Mouse (Mus musculus) 3T3-L1 (cell line): ENCODE data around the gene Galp.

Experiments
- DNase-seq: peaks from one replicate; pipeline ENCODE4 v3.0.0-alpha.2; 2015; ENCODE audit warnings: low read depth, low spot score

The Galp gene

DNA sequence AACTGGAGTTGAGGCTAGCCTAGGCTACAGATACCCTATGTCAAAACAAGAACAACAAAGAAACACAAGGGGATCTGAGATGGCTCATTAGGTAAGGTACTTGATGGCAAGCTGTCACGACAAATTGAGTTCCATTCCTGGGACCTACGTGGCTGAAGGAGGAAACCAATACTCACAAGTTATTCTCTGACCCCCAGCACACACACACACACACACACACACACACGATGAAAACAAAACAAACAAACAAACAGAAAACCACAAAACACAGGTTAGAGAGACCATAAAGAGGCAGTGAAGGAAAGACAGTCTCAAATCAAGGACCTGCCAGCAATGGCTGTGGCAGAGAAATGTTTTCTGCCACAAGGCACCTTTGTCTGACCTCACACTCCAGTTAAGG is at the start of gene Galp:
TSS of gene Galp (plus strand) at position 301 of the 400 bp plus-strand sequence.
- no peak for DNase-seq

DNA sequence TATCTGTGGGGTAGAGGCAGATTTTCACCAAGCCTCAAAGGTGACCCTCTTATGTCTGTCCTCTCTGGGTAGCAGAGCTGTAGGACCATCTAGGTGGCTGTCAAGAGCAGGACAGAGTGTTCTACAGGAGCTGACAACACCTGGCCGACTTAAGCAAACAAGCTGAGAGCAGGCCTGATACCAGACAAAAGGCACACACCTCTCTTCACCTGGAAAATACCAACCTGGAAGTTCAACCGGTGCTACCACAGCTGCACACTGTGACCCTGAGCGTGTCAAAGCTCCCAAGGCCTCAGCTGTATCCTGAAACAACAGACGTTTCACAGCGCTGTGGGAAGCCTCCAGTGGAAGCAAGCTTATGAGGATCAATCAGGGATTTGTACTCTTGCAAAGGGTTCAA is 49.2 kb upstream of the Galp start:
- no peak for DNase-seq

DNA sequence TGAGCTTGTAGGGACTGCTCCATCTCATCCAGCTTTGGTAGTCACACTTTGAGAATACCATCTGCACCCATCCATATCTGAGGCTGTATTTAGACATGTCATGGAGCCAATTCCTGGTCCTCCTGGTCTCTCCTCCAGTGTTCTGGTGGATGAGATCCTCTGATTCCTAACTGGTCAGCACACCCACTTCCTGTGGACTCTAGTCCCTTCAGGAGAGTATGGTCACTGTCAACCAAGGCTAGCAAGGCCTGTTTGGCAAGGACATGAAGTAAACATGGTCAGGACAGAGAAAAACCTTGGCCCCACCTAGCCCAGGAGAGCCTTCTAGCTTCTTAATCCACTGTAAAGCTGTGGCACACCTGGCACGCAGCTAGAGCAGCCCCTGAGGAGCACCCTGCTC is 45.6 kb upstream of the Galp start:
- no peak for DNase-seq

DNA sequence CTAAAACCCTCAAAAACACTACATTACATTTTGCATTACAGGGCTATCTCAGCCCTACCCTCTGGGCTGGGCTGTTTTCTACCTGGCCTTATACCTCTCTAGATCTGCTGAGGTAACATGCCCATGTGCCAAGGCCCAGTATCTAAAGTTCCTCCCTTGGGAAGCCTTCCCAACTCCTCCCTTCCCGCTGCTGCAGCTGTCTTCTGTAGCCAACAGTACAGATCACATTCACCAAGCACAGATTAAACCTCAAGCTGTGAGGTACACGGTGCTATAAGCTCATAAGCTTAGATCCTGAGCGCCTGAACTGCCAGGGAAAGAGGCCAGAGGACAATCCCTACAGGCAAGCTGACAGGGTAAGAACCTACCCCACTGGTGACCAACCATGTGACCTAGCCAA is 44.9 kb upstream of the Galp start:
- no peak for DNase-seq

DNA sequence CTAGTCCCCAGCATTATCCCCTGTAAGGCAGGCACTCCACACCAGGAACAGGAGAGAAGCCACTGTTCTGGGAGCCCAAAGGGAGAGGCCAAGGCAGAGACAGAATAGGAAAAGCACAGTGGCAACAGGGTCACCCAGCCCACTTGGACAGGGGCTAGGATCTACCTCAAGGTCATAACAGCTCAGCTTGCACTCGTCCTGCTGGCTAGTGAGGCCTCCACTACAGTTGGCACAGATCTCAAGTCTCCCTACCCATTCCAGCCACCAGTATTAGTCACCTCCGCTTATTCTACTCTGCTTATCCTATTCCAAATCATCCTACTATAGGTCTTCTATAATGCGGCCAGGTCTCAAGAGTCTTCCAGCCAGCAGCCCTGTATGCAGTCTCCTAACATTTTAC is 43.8 kb upstream of the Galp start:
- peak; percentile 28 for DNase-seq

DNA sequence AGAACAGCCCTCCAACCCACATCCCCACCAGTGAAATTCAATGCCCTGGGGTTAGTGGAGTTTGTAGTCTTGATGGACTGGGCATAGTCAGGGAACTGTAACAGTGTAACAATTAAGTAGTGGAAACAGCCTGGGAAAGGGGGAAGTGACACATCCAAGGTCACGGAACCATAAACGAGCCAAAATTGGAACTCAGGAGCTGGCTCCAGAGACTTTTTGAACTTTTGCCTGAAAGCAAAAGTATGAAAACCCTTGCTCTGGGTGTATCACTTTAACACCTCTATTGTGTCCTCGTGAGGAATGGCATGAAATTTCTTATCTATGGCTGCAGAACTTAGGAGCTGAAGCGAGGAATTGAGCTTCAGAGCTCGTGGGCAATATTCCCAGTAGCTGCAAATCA is 42.7 kb upstream of the Galp start:
- no peak for DNase-seq

DNA sequence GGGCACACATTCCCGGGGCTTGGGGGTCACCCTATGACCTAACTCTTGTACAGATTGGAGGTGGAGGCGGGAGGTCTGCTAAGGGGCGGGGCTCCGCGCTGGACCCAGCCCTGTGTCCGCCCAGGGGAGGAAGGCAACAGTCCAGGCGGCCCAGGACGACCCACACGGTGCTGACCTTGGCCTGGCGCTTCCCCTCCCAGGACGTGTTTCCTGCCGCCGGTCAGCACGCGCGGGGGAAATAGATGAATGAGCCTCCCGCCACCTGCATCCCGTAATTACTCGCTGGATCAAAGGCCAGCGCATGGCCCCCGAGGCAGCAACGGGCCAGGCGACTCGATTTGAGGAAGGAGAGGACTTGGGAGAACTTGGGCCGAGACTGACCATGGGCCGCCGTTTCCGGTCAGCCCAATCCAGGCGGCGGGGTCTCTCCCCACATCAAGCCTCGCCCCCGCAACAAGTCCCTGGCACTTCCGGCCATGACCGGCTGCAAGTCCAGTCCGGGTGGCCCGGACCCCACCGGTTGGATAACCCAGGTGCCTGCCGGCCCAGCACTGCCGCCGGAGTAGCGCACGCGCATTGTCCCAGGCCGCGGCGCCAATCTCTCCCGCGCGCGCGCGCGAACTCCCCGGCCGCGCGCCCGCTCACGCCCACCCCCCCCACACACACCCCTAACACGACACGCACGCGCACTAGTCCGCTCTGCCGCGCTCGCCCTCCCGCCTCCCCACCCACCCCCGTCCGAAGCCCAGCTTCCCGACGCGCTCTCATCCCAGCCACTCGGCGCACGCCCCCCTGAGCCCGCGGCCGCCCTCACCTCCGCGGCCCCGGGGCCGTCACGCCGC is 41.6 kb upstream of the Galp start:
- DNase-seq, result peak; percentile 70

DNA sequence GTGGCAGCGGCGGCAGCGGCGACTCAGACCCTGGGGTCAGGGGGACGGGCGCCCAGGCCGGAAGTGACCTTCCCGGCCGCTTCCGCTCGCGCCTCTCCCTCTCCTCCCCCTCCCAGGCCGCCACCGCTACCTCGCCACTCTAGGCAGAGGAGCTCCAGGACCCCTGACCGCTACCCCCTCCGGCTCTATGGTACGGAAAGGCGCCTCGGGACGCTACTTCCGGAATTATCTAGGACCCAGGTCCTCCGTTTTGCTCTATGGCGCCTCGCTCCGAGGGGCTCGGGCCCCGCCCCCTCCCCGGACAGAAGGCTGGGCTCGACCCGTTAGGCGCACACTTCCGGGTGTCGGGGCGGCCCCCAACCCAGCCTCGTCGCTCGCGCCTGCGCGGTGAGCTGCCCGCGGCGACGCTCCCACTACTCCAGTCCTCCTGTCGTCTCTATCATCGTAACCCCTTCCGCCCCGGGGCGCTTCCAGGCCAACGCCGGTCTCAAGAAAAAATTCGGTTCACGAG is 40.9 kb upstream of the Galp start, which contains the start of gene Zfp787:
TSS of gene Zfp787 (minus strand) at position 97 of the 511 bp plus-strand sequence.
- DNase-seq, result peak; percentile 87

DNA sequence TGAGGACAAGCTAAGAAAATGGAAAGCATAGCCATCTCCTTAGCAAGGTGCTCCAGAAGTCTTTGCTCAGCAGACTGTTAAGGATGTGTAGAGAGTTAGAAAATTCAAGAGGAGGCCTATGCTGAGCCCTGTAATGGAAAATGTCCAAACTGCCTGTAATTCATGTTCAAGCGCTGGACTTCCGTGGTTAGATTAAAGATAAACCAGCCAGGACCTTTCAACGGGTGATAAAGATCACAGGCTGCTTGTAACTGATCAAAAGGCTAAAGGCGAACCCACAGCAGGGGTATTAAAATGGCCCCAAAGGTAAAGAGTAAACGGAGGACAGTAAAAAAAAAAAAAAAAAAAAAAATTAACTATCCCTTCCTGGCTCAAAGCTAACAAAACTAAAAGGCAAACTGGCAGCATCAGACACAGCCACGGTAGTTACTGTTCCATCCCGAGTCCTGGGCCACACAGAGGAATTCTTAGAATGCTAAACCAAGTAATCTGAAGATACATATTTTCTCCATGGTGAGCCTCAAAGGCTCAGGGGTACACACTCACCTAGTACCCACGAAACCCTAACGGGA is 39.9 kb upstream of the Galp start:
- no peak for DNase-seq

DNA sequence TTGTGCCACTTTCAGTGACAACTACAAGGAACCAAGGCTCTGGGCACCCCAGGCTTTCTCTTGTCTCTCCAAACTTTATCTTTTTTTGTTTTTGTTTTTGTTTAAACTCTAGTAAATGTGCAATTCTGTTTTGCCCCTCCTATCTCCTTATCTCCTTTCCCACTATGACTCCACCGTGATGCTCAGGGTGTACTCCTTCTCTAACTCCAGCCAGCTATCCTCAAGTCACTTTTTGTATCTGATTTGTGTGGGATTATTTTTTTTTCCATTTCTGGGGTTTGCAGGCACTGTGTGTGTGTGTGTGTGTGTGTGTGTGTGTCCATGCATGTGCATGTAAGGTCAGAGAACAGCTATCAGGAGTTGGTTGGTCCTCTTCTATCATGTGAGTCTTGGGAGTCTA is 39.4 kb upstream of the Galp start:
- DNase-seq, result no peak

DNA sequence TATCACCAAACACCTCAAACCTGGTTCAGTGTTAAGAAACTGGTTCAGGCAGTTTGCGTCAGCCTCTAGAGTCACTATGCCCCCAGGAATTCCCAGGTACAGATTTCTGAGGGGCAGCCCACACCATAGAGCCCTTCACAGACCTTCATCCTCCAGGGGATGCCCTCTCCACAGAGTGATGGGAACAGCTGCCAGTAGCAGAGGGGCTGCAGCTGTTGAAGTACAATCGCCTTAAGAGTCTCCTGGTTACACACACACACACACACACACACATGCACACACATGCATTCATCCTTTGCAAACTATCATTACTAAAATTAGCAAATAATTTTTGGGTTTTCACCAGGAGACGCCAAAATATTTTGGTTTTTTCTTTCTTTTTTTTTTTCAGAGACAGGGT is 37.3 kb upstream of the Galp start:
- DNase-seq, result no peak

DNA sequence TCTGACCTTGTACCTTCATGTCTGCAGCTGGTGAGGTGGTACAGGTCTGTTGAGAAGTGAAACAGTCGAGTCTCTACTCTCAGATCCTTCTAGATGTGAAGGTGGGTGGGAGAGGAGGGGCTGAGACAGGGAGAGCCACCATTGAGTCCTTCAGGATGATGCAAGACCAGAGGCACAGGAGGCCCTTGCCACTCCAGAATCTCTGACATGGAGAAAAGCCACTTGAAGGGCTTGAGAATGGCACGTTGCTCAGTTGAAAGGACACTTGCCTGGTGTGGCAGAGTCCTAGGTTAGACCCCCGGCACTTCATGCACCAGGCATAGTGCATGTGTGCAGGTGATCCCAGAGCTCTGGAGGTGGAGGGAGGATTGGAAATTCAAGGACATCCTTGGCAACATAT is 35.3 kb upstream of the Galp start:
- no peak for DNase-seq

DNA sequence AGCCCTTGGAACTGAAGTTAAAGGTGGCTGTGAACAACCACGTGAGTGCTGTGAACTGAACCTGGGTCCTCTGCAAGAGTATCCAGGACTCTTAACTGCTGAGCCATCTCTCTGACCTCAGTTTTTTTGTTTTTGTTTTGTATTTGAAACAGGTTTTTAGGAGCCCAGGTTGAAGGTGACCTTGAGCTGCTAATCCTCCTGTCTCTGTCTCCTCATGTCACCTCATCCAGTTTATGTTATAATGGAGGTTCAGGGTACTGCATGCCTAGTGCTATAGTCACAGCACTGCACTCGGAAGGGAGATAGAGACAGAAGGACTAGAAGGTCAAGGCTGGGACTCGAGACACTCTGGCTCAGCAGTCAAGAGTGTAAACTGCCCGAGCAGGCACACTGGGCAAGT is 34.7 kb upstream of the Galp start:
- DNase-seq, result no peak

DNA sequence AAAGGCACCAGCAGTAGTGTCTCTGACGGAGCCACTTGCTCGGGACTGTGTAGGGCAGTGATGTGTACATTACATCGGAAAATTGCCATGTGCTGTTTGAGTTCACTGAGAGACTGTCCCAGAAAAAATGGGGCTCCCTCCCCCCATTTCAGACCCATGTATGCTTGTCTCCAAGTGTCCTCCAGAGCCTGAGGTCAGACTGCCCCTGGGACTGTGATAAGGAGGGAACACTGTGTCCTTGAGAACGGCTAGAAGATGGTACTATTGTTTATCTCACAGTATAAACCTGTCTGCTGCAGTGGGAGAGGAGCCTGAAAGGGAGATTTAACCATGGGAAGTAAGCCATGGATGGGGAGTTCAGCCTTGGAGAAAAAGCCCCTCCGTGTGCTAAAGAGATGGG is 32.2 kb upstream of the Galp start:
- DNase-seq, result no peak

DNA sequence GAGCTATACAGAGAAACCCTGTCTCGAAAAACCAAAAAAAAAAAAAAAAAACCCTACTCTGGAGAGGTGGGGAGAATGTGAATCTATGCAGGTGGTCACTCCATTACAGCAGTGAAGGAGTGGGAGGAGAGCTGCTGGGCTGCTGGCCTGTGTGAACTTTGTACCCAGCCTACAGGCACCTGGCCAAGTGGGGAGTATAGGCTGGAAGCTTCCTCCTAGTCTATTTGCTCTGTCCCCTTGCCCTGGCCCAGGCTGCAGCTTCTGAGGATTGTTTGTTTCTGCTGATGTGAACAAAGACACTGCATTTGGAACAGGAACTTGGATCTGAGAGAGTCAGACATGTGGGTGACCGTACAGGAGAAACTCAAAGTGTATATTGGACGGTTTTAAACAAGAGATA is 27.5 kb upstream of the Galp start:
- DNase-seq, result no peak

DNA sequence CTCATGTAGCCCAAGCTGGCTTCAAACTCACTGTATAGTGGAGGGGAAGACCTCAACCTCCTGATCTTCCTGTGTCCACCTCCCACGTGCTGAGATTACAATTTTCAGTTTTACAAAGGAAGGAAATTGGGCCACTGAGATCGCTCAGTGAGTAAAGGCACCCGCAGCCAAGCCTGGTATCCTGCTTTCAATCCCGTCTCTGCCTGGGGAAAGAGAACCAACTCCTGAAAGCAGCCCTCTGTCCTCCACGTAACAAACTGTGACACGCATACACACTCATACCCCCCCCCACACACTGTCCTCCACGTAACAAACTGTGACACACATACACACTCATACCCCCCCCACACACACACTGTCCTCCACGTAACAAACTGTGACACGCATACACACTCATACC is 26.5 kb upstream of the Galp start:
- no peak for DNase-seq

DNA sequence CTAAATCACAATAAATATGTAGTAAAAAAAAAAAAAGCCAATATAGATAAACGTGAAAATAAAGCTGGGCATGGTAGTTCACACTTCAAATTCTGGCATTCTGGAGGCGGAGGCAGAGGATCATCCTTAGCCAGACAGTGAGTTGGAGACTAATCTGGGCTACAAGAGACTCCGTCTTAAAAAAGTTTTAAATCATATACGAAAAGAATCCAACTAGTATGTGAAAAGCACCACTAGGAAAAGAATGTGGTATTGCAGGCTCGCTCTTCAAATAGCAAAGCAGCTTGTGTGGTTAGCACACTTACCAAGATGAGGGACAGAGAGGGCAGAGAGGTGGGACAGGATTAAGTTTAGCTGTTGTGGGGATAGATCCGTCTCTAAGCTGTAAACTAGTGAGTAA is 26.0 kb upstream of the Galp start:
- DNase-seq, result no peak

DNA sequence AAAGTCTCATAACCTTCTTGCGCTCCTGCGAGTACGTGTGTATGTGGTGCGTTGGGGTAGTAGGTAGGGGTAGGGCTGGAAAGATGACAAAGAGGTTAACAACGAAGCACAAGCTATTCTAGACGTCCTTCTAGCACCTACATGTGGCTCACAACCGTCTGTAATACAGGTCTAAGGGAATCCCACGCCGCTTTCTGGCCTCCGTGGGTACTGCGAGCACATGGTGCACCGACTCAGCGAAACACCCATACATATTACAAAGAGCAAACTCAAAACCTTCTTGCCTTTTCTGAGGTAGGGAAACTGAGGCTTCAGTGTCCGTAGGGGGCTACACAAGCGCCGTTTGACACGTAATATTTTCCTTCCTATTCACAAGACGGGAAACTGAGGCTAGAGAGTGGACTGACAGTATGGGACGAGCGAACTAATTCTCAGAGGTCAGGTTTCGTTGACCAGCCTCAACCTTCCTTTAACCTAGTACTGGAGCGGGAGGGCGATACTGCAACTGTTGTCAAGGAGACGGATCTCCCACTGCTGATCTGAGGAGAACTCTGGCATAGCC is 25.4 kb upstream of the Galp start:
- peak; percentile 79 for DNase-seq

DNA sequence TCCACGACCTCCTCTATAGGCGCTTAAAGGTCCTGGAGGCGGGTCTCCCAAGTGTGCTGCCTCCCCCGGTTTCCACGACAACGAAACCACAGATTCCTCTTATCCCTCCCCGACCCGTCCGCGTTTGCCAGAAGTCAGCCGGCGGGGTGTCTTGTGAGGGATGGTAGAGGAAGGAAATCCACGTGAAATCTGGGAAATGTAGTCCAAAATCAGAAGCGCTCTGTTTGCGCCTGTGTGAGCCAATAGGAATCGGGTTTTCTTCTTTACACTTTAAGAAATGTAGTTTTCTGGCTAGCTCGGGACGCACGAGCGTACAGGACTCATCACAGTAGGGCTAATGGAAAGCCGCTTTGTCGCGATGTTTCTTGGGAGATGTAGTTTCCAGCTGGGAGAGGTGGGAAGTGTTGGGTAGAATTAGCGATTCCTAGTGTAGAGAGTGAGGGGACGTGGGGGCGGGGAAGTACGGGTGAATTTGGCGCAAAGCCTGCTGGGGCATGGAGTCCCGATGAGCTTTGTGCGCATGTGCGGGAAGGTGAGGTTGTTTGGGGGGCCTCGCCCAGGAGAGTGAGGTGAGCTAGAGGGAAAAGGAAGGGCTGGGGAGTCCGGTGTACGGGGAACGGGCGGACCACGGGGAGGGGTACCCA is 24.8 kb upstream of the Galp start, which contains the start of gene Zfp444:
TSS of gene Zfp444 (plus strand) at position 221 of the 644 bp plus-strand sequence.
- peak; percentile 99 for DNase-seq

DNA sequence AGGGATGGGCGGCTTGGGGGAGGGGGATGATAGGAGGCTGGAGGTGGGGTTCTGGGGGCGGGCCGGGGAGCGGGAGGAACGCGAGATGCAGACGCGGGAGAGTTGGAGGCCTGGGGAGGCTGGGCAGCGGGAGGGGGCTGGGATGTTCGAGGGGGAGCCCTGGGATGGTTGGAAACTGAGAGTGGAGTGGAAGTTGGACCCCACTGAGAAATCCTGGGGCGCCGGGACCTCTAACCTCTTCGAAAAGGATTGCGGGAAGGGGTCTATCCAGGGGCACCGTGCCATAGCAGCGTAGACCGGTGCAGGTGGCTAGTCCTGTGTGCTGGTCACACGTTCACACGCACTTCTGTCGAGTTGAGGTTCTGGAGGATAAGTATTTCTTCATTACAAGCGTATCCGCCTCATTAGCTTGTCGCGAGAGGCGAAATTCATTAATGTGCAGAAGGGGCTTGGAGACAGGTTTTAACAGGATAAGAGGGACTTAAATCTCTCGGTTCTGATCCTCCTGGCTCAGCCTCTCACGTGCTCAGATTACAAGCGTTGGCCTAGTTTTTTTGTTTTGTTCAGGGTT is 24.1 kb upstream of the Galp start:
- DNase-seq, result peak; percentile 44

DNA sequence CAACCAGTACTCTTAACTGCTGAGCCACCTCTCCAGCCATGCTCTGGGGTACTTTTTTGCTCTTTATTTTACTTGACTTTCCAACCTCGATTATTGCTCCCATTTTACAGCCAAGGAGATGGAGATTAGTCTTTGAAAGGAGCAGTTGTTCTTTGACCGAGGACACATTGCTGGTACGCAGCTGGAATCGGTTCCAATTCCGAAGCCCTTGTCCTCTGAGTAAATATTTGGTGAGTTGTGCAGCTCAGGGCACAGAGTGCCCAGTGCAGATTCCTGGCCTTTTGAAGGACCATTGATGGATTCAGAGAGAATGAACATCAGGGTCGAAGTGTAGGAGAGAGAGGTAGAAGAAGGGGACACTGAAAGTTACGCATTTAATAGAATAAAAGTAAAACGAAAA is 23.0 kb upstream of the Galp start:
- DNase-seq, result no peak
